Comparison of ENCODE assay signal across 13 mouse cellular contexts in the genomic region with DNA sequence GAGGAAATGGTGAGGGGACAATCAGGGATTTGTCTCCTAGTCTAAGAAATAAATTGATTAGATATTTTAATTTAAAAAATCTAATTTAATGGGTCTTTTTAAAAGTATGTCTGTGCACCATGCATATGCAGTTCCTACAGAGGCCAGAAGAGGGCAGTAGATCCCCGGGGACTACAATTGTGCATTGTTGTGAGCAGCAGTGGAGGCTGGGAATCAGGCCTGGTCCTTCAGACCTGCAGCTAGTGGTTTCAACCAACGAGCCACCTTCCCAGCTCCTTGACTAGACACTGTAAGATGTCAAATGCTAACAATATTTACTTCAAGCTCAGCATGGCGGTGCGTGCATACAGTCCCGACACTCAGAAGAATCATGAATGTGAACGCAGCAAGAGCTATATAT.
DNase-seq lines count a peak whose midpoint lies in the region; ATAC-seq and TF ChIP-seq lines count a peak whose summit lies in the region.
"Had no signal": no experiment of that assay in that cellular context is flagged by ENCODE, and none has a peak within 500 bp of the region (broad histone marks: within the 10 kb centered on the region; RNA-seq: fewer than 3 reads in every experiment).

No protein-coding gene starts in this region.

- no peaks in the 10 kb centered on the region for H3K4me1 ChIP-seq in forebrain, postnatal 0 days (ENCODE audit: insufficient read depth)
- H3K4me1 ChIP-seq in forebrain, embryonic 12.5 days: no peaks in the 10 kb centered on the region
- H3K4me1 ChIP-seq in liver, adult 2 months (ENCODE audit: control insufficient read depth, insufficient read depth, low read length): no peaks in the 10 kb centered on the region
- no peaks in the 10 kb centered on the region for H3K4me1 ChIP-seq in liver, embryonic 11.5 days (replicated peaks; ENCODE audit: control insufficient read depth, insufficient read depth, low read length)
- H3K4me1 ChIP-seq in liver, postnatal 0 days (ENCODE audit: insufficient read depth): no peaks in the 10 kb centered on the region
- H3K4me1 ChIP-seq: heart, embryonic 15.5 days; midbrain, embryonic 10.5 days; stomach, embryonic 15.5 days had no signal

- H3K27me3 ChIP-seq in forebrain, postnatal 0 days (ENCODE audit: insufficient read depth, low read length): no peaks in the 10 kb centered on the region
- H3K27me3 ChIP-seq in forebrain, embryonic 12.5 days: no peaks in the 10 kb centered on the region
- H3K27me3 ChIP-seq in liver, adult 2 months (ENCODE audit: control insufficient read depth, insufficient read depth, low read length): no peaks in the 10 kb centered on the region
- no peaks in the 10 kb centered on the region for H3K27me3 ChIP-seq in liver, embryonic 11.5 days (replicated peaks; ENCODE audit: control insufficient read depth, insufficient read depth, low read length)
- H3K27me3 ChIP-seq in liver, postnatal 0 days (ENCODE audit: insufficient read depth, low read length): no peaks in the 10 kb centered on the region
- H3K27me3 ChIP-seq: heart, embryonic 15.5 days; stomach, embryonic 15.5 days had no signal

- no peak for ATAC-seq in forebrain, postnatal 0 days
- ATAC-seq in forebrain, embryonic 12.5 days (ENCODE audit: low FRiP score): no peak
- ATAC-seq in liver, embryonic 11.5 days (replicated peaks; ENCODE audit: low FRiP score): no peak
- no peak for ATAC-seq in liver, postnatal 0 days
- ATAC-seq: inflammation-experienced regulatory T-cells, adult 6 months had no signal

- 0 out of 2 replicates have a peak, but pooled peaks cover 4% of the 10 kb centered on the region for H3K36me3 ChIP-seq in forebrain, postnatal 0 days (ENCODE audit: insufficient read depth)
- H3K36me3 ChIP-seq in forebrain, embryonic 12.5 days (replicated peaks): no peaks in the 10 kb centered on the region
- no peaks in the 10 kb centered on the region for H3K36me3 ChIP-seq in liver, adult 2 months (ENCODE audit: control insufficient read depth, insufficient read depth, low read length)
- no peaks in the 10 kb centered on the region for H3K36me3 ChIP-seq in liver, embryonic 11.5 days (ENCODE audit: control insufficient read depth, insufficient read depth, low read length)
- H3K36me3 ChIP-seq in liver, postnatal 0 days (replicated peaks; ENCODE audit: insufficient read depth, low read length): no peaks in the 10 kb centered on the region
- H3K36me3 ChIP-seq: heart, embryonic 15.5 days; midbrain, embryonic 10.5 days; stomach, embryonic 15.5 days had no signal

- H3K4me3 ChIP-seq in forebrain, postnatal 0 days (ENCODE audit: low read depth, low read length): no peak overlapping the region
- H3K4me3 ChIP-seq in forebrain, embryonic 12.5 days (replicated peaks): no peak overlapping the region
- no peak overlapping the region for H3K4me3 ChIP-seq in liver, adult 2 months (ENCODE audit: insufficient read depth, low read depth, low read length)
- no peak overlapping the region for H3K4me3 ChIP-seq in liver, embryonic 11.5 days (ENCODE audit: low read depth, low read length)
- no peak overlapping the region for H3K4me3 ChIP-seq in liver, postnatal 0 days (ENCODE audit: low read depth, low read length)
- H3K4me3 ChIP-seq: heart, embryonic 15.5 days; midbrain, embryonic 10.5 days; stomach, embryonic 15.5 days had no signal

- H3K9ac ChIP-seq in forebrain, postnatal 0 days: no peak overlapping the region
- no peak overlapping the region for H3K9ac ChIP-seq in forebrain, embryonic 12.5 days
- no peak overlapping the region for H3K9ac ChIP-seq in liver, adult 2 months (ENCODE audit: low read depth, low read length)
- H3K9ac ChIP-seq in liver, embryonic 11.5 days (ENCODE audit: low read depth, low read length): no peak overlapping the region
- H3K9ac ChIP-seq in liver, postnatal 0 days (replicated peaks): no peak overlapping the region
- H3K9ac ChIP-seq: heart, embryonic 15.5 days; stomach, embryonic 15.5 days had no signal

- no peak overlapping the region for H3K4me2 ChIP-seq in forebrain, postnatal 0 days (ENCODE audit: low read depth)
- no peak overlapping the region for H3K4me2 ChIP-seq in forebrain, embryonic 12.5 days
- H3K4me2 ChIP-seq in liver, embryonic 11.5 days: no peak overlapping the region
- no peak overlapping the region for H3K4me2 ChIP-seq in liver, postnatal 0 days (ENCODE audit: low read depth, low read length)
- H3K4me2 ChIP-seq: heart, embryonic 15.5 days; stomach, embryonic 15.5 days had no signal

- no peaks in the 10 kb centered on the region for H3K79me2 ChIP-seq in liver, adult 2 months (ENCODE audit: control insufficient read depth, insufficient read depth, low read length)

- 96% methylated on average over 6 of the region's 6 CpGs for WGBS in forebrain, postnatal 0 days
- 95% methylated on average over 6 of the region's 6 CpGs for WGBS in forebrain, embryonic 12.5 days
- 96% methylated on average over 6 of the region's 6 CpGs for WGBS in liver, adult 2 months
- WGBS in liver, embryonic 11.5 days: 94% methylated on average over 6 of the region's 6 CpGs
- 87% methylated on average over 6 of the region's 6 CpGs for WGBS in liver, postnatal 0 days (ENCODE audit: insufficient replicate concordance)

- H3K27ac ChIP-seq in forebrain, postnatal 0 days (ENCODE audit: low read depth, low read length): no peak overlapping the region
- H3K27ac ChIP-seq in forebrain, embryonic 12.5 days: no peak overlapping the region
- no peak overlapping the region for H3K27ac ChIP-seq in liver, adult 2 months (replicated peaks; ENCODE audit: insufficient read depth, low read depth, low read length)
- H3K27ac ChIP-seq in liver, embryonic 11.5 days (ENCODE audit: low read depth, low read length): no peak overlapping the region
- H3K27ac ChIP-seq in liver, postnatal 0 days (ENCODE audit: low read depth): no peak overlapping the region
- H3K27ac ChIP-seq: heart, embryonic 15.5 days; midbrain, embryonic 10.5 days; stomach, embryonic 15.5 days had no signal

- no peak for TF ChIP-seq EP300 in liver, postnatal 0 days (IDR thresholded peaks at IDR 0.05; ENCODE audit: low read depth)

- no peak for DNase-seq in forebrain, postnatal 0 days
- DNase-seq in liver, adult 2 months (ENCODE audit: extremely low read depth, low read depth, low spot score): no peak
- DNase-seq in liver, embryonic 11.5 days (ENCODE audit: low spot score): no peak
- DNase-seq in ES-CJ7 (ENCODE audit: low read depth, low spot score): peak; percentile 44
- no peak for DNase-seq in liver, postnatal 0 days
- DNase-seq in left cerebral cortex, adult 11 months (ENCODE audit: low spot score): no peak
- no peak for DNase-seq in kidney, adult 8-10 months
- DNase-seq: right cerebral cortex, postnatal 14 days had no signal

- peak; percentile 34; the same call in 1 of the 2 replicates for TF ChIP-seq CTCF in forebrain, postnatal 0 days (IDR thresholded peaks at IDR 0.05; ENCODE audit: low read depth)
- TF ChIP-seq CTCF in liver, adult 2 months (IDR thresholded peaks at IDR 0.05; ENCODE audit: low read depth, low read length): peak; percentile 47
- peak; percentile 52 for TF ChIP-seq CTCF in liver, postnatal 0 days (IDR thresholded peaks at IDR 0.05; ENCODE audit: low read depth)

- H3K9me3 ChIP-seq in forebrain, postnatal 0 days (ENCODE audit: low read length): no peaks in the 10 kb centered on the region
- no peaks in the 10 kb centered on the region for H3K9me3 ChIP-seq in forebrain, embryonic 12.5 days
- peaks cover 3% of the 10 kb centered on the region; the same call in 1 of the 2 replicates for H3K9me3 ChIP-seq in liver, embryonic 11.5 days (ENCODE audit: control insufficient read depth, low read length)
- no peaks in the 10 kb centered on the region for H3K9me3 ChIP-seq in liver, postnatal 0 days (ENCODE audit: low read length)
- H3K9me3 ChIP-seq: heart, embryonic 15.5 days; midbrain, embryonic 10.5 days; stomach, embryonic 15.5 days had no signal

- TF ChIP-seq POLR2A in liver, adult 2 months (IDR thresholded peaks at IDR 0.05; ENCODE audit: extremely low read depth, insufficient read depth, low read length): no peak
